Mouse (Mus musculus) monocyte, adult 2 months (primary cell): ENCODE data around the gene Chd1.
"Not testable (repeated sequence)": the region's sequence is repeated elsewhere in the genome, so short reads cannot be mapped to it uniquely, and the experiment has no call there.

Experiments
- DNase-seq, 2 experiments: peaks; one replicate each; pipeline ENCODE4 v3.0.0; 2022; ENCODE audit warnings: low spot score in 2 of 2, low read depth in 1 of 2

Gene Chd1

DNA sequence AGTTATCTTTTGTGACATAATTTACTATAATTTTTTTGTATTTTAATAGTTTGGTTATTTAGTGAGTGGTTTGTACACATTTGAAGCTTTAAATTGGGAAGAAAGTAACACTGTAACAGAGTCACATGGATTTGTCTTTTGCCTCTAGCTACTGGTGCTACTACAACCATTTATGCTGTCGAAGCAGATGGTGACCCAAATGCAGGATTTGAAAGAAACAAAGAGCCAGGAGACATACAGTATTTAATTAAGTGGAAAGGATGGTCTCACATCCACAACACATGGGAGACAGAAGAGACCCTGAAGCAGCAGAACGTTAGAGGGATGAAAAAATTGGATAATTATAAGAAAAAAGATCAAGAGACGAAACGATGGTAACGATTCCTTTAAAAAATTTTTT is 26.9 kb downstream of the Chd1 start:
- DNase-seq, result no peak

DNA sequence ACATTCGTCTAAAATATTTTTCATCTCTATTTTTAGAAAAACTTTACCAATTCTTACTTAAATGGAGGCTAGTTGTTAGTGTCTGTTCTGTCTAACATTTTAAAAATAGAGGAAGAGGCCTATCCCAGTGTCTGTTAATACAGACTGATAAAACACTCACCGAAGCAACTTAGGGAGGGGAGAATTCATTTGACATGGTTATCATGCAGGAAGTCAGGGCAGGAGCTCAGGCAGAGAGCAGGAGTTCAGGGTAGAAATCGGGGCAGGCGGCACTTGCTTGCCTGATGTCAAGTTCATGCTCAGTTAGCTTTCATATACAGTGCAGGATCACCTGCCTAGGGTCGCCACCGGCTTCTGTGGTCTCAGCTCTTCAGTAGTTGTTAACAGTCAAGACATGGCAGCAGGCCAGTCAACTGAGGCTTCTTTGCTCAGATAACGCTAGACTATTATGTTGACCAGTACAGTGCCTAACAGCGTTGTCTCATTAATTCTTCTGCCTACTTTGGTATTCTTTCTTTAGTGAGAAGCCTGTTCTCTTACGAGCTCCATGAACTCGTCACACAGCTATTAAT is 32.7 kb downstream of the Chd1 start:
- DNase-seq, result no peak

DNA sequence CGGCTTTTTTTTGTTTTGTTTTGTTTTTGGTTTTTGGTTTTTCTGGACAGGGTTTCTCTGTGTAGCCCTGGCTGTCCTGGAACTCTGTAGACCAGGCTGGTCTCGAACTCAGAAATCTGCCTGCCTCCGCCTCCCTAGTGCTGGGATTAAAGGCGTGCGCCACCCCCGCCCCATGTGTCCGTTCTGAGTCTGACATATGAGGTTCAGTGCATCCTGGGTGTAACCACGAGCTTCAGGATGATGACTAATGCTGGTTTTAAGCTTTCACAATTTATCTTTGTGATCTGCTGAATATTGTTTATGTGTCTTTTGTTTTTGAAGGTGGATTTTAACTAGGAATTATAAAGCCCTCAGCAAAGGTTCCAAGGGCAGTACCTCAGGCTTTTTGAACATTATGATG is 37.1 kb downstream of the Chd1 start:
- no peak for DNase-seq

- DNase-seq, result no peak
These were observed 38.2 kb downstream of the Chd1 start for GRCm38 (mm10) chr17:15742953-15743352.

GRCm38 (mm10) chr17:15743379-15743778 is 38.6 kb downstream of the Chd1 start:
- DNase-seq, result no peak

GRCm38 (mm10) chr17:15746696-15747095 is 41.9 kb downstream of the Chd1 start:
- DNase-seq, result no peak

DNA sequence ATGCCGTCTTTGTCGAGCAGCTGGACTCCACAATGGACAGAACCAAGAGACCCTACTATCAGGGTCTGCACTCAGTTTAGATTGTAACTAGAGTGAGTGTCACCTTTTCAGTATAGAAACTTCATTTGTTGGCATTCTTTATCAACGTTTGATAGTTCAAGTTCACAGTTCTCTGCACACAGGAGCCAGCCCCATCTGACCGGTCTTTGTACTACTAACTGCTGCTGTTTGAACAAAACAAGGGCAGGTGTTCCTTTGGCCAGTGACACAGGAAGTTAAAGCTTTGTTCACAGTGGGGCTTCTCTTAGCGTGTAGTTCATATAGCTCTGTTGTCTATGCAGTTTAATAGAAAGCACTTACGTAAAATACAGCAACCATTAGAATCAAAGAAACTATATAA is 43.3 kb downstream of the Chd1 start:
- no peak for DNase-seq

DNA sequence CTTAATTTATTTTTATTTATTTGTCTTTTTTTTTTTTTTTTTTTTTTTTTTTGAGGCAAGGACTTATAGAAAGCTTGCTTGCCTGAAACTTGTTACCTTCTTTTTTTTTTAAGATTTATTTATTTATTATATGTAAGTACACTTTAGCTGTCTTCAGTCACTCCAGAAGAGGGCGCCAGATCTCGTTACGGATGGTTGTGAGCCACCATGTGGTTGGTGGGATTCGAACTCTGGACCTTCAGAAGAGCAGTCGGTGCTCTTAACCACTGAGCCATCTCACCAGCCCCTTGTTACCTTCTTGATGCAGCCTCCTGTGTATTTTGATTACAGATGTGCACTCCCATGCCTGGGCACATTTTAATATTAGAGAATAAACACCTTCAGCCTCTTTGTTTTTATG is 46.5 kb downstream of the Chd1 start:
- not testable (repeated sequence) for DNase-seq

DNA sequence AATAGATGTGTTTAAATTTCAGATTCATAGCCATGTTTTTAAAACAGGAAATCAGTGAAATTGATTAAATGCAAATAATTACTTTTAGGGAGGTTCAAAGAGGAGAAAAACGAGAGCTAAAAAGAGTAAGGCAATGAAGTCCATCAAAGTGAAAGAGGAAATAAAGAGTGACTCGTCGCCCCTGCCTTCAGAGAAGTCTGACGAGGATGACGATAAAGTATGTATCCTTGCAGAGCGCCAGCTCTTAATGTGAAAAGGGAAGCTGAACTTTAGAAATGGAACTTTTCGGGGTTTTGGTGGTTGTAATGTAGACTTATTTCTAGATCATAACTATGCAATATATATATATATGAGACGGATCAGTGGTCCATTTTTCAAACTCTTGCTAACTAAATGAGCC is 56.4 kb downstream of the Chd1 start:
- DNase-seq, result no peak

DNA sequence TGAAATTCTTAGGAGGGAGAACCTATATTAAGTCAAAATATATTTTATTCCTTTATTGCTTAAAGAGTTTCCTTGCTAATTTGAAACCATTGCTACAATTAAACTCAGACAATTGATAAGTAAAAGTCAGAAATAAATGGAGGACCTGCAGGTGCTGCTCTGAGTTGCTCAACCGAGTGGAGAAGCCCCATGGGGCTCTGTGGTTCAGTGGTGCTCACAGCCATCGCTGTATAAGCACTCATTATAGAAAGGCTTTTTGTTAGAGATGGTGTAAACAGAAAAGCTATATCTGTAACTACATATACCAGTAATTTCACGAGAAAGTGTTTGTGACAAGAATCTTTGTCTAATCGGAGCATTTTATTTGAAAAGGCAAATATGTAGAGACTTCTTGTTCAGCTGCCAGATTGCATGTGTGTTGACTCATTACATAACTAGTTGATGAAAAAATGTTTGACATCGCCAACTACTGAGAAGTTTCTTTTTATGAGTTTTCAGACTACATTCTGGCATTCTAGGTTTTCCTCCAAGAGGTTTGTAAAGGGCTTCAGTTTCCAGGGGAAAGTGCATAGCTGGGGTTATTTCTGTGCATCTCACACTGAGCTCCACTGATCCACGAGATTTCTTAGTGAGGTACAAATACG is 64.4 kb downstream of the Chd1 start:
- no peak for DNase-seq

DNA sequence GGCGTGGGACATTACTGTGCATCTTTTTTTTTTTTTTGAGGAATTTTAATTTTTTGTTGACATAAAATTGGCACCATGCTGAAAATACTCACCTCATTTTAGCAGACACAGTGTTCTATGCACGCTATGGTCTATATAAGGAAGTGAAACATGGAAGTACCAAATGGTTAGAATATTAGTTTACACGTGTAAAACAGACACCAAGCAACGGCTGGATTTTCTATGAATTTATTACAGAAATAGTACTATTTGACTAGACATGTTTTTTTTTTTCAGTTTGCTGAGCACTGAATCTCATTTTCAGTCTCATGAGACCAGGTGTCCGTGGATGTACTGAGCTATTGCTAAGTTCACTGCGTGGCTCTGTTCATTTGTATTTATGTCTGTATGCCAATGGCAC is 69.2 kb downstream of the Chd1 start:
- DNase-seq, result no peak

DNA sequence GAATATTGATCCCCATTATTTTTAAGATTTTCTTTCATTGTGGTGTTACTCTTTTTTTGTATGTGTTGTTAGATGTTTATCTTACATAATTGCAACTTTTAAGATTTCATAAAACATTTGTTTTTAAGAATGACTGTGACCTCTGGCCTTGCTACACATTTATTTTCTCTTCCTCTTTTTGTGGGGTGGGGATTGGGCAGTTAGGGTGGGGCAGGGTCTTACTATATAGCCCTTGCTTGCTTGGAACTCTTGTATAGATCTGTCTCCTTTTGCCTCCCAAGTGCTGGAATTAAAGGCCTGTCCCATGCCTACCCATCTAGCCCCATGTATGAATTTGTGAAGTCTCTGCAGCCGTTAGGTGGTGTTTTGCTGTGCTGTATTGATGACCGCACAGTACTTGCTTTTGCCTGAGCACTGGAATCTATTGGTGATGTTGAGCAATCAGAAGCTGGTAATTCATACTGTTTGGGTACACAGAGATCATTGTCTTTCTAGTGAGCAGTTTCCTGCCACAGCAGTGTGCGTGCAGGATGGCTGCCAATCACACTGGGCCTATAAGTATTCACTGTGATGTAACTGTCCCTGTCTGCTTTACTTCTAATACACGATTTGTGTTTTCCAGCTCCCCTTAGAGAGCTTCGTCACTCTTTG is 69.9 kb downstream of the Chd1 start:
- peak in 1 of 2 experiments; percentile 7 for DNase-seq

DNA sequence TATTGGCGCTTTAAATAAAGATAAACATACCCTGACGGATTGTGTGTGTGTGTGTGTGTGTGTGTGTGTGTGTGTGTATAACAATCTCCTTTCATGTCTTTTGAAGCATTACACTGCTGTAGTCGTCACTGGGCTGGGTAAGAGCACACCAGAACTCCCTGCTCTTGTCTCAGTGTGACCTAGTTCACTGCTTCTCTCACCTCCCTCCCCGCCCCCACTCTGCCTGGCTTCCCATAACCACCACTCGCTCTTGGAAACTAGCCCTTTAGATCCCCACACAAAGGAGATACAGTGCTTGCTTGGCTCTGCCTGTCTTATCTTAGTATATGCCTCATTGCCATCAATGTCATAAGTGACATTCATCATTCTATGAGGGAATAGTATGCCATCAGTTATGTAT is 71.6 kb downstream of the Chd1 start:
- no peak for DNase-seq

GRCm38 (mm10) chr17:15777979-15778378 is 73.2 kb downstream of the Chd1 start:
- DNase-seq, result no peak

- DNase-seq, result no peak
These were observed 82.3 kb downstream of the Chd1 start for GRCm38 (mm10) chr17:15787036-15787435.

DNA sequence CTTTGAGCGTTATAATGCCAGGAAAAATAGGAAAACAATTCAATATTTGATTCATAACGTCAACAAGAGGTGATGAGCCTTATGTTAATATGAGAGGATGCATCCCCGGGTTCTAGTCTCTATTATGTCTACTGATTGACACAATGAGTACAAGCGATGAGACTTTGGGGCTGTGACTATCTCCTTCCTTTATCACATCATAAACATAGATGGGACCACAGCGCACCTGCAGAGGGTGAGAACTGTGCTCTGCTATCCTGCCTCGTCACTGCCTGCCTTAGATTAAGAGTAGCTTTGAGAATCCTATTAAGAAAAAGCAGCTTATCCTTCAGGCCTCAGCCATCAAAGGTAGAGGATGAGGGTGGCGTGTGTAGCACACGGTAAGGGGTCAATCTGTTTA is 85.9 kb downstream of the Chd1 start:
- no peak for DNase-seq

DNA sequence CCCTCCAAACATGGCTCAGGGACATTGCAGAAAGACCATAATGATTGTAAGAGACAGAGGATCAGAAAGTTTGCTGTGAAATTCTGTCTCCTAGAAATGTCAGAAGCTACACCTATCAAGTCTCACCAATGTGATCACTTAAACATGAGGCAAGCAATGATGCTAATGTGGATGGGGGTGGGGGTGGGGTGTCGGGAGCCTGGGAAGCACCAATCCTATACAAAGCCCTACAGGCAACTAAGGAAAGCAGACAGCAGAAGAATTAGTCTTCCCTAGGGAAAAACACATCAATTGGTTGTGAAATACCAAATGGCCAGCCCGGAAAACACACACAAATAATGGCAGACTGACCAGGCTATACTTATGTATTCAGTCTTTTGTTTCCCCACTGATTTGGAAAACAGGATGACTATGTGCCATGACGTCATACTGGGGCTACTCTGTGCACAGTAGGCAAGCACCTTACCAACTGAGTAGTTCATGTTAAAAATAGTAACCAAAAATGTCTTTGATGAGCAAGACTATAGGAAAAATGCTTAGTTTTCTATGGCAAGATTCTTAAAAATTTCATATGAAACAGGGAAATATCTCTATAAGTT is 94.5 kb downstream of the Chd1 start:
- DNase-seq, result no peak

GRCm38 (mm10) chr17:15804008-15804812 is 99.4 kb downstream of the Chd1 start:
- no peak for DNase-seq

- no peak for DNase-seq
These were observed 102.7 kb downstream of the Chd1 start for GRCm38 (mm10) chr17:15807295-15807984.

GRCm38 (mm10) chr17:15808015-15808414 is 103.2 kb downstream of the Chd1 start:
- DNase-seq, result no peak
